Mouse (Mus musculus) limb, embryonic 12.5 days (tissue): ENCODE results near the gene Hnrnpd. TPM values are rescaled to one million over a fixed set of nuclear protein-coding genes. Genes with fewer than 3 reads are reported as not detected.
A peak's percentile ranks its signal among the peaks of the same experiment; 100 is the strongest.

Experiments
- ATAC-seq: fragments of 200-750 bp; cut with Nextera tagmentation; 2 replicates; pipeline ENCODE4 v1.8.0; 2017; ENCODE audit warnings: low read depth, moderate TSS enrichment; ENCODE audit not compliant: insufficient number of reproducible peaks, insufficient read depth, low FRiP score, low TSS enrichment
- H3K27ac ChIP-seq: fragments of 300-500 bp; sonication (generic); 2 replicates; pipeline ENCODE4 v1.5.1; 2016; ENCODE audit warnings: mild to moderate bottlenecking, moderate library complexity
- H3K27me3 ChIP-seq: fragments of 300-500 bp; sonication (generic); 2 replicates; pipeline ENCODE4 v1.6.1; 2016; ENCODE audit warnings: mild to moderate bottlenecking, moderate library complexity
- H3K36me3 ChIP-seq: fragments of 300-500 bp; sonication (generic); 2 replicates; pipeline ENCODE4 v1.6.1; 2016; ENCODE audit warnings: mild to moderate bottlenecking, moderate library complexity
- H3K4me1 ChIP-seq: fragments of 300-500 bp; sonication (generic); replicated peaks from 2 replicates; pipeline ENCODE4 v1.6.1; 2016
- H3K4me2 ChIP-seq: fragments of 300-500 bp; sonication (generic); 2 replicates; pipeline ENCODE4 v1.6.1; 2016; ENCODE audit warnings: mild to moderate bottlenecking, moderate library complexity
- H3K4me3 ChIP-seq: fragments of 300-500 bp; sonication (generic); replicated peaks from 2 replicates; pipeline ENCODE4 v1.5.1; 2016; ENCODE audit warnings: mild to moderate bottlenecking
- H3K9ac ChIP-seq: fragments of 300-500 bp; sonication (generic); replicated peaks from 2 replicates; pipeline ENCODE4 v1.6.1; 2016; ENCODE audit warnings: mild to moderate bottlenecking, moderate library complexity
- H3K9me3 ChIP-seq: fragments of 300-500 bp; sonication (generic); 2 replicates; pipeline ENCODE4 v1.6.1; 2016; ENCODE audit warnings: mild to moderate bottlenecking, moderate library complexity
- WGBS: fragments of 180-500 bp; shearing (Covaris S2); methylation state at CpG from one replicate; pipeline ENCODE4 v1.1.7; 2016; 5-methylcytosine and 5-hydroxymethylcytosine counted together
- polyA plus RNA-seq: library from polyadenylated mRNA; unstranded; fragments of >200 nt; fragmentation: Nextera tagmentation; extraction: Ambion mirVana; gene quantifications from 2 replicates; pipeline ENCODE4 v1.2.1, GENCODE M21; 2016

The Hnrnpd gene
- polyA plus RNA-seq, 1 experiment from 2014 or later: 469 TPM

GRCm38 (mm10) chr5:99906181-99906956 lies 72.4 kb downstream of the Hnrnpd start, which contains the start of gene Vamp9:
Gene Vamp9 (plus strand): TSS chr5:99906254.
- no peaks in the 10 kb centered on the region for H3K36me3 ChIP-seq
- H3K4me3 ChIP-seq: peak within 1 kb of the TSS; percentile 54
- H3K4me1 ChIP-seq: 0 out of 2 replicates have a peak, but pooled peaks cover 3% of the 10 kb centered on the region
- peak within 1 kb of the TSS; percentile 98 for H3K27ac ChIP-seq
- H3K9me3 ChIP-seq: no peaks in the 10 kb centered on the region
- H3K4me2 ChIP-seq: peak within 1 kb of the TSS; percentile 57
- ATAC-seq: peak; percentile 99
- peak within 1 kb of the TSS; percentile 67 for H3K9ac ChIP-seq
- WGBS: 4% methylated on average over 49 of the region's 49 CpGs
- H3K27me3 ChIP-seq: peaks cover 5% of the 10 kb centered on the region; the same call in 1 of the 2 replicates

Other genes with a start within 250 kb of the Hnrnpd start
- gene Rasgef1b, start 249.9 kb downstream of the Hnrnpd start, polyA plus RNA-seq: 44.3 and 48.7 TPM in 2 replicates
- gene Vamp9, start 72.7 kb downstream of the Hnrnpd start, polyA plus RNA-seq: 0.33 TPM in 1 of 2 replicates, not detected in the other
- gene 4930524J08Rik, start 123 bp upstream of the Hnrnpd start, polyA plus RNA-seq: 1.7 and 2.2 TPM in 2 replicates
- 257 and 266 TPM in 2 replicates for gene Hnrnpdl, start 60.7 kb upstream of the Hnrnpd start, polyA plus RNA-seq
- gene Enoph1, start 61.0 kb upstream of the Hnrnpd start, polyA plus RNA-seq: 48.2 and 52.1 TPM in 2 replicates
- 2.4 and 2.9 TPM in 2 replicates for gene Tmem150c, start 180.9 kb upstream of the Hnrnpd start, polyA plus RNA-seq